Mouse (Mus musculus): Measurements from ENCODE around the gene AC141477.1.

DNA sequence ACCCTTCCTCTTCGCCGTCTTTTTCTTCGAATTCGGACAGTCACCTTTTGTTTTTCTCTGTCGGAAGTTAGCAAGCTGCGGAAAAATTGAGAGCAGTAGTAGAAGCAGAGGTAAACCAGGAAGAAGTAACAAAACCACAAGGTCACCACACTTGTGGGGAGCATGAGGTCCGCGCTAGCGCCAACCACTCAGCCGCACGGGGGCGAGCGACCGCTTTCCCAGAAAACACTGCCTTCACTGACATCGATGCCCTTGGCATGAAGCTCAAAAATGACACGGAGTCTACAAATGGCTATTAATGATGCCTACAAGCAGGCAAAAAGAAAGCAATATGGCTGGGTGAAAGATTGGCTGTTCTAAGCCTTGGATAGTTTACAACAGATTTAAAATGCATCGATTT, at the start of gene AC141477.1:
- no peak for TF ChIP-seq CTCF (IDR thresholded peaks at IDR 0.05; ENCODE audit: low read depth)
- no peak for TF ChIP-seq EP300 (IDR thresholded peaks at IDR 0.05; ENCODE audit: low read depth)

Data from liver, postnatal 0 days (tissue).